Mouse (Mus musculus): Measurements from ENCODE around the gene Tmub2.
"Not testable (repeated sequence)": the region's sequence is repeated elsewhere in the genome, so short reads cannot be mapped to it uniquely, and the experiment has no call there.

Tmub2 gene

GRCm38 (mm10) chr11:102277754-102278153, 7.0 kb upstream of the Tmub2 start:
- DNase-seq (ENCODE audit: low spot score in 2 of 2), result no peak

GRCm38 (mm10) chr11:102279595-102279994, 5.1 kb upstream of the Tmub2 start:
- DNase-seq (ENCODE audit: low spot score in 2 of 2), result no peak

- DNase-seq (ENCODE audit: low spot score in 2 of 2), result not testable (repeated sequence)
Measured at GRCm38 (mm10) chr11:102280267-102280666, 4.5 kb upstream of the Tmub2 start.

GRCm38 (mm10) chr11:102283922-102284321, 809 bp upstream of the Tmub2 start:
- no peak for DNase-seq (ENCODE audit: low spot score in 2 of 2)

GRCm38 (mm10) chr11:102285095-102285834, 534 bp downstream of the Tmub2 start:
- no peak for DNase-seq (ENCODE audit: low spot score in 2 of 2)

- DNase-seq (ENCODE audit: low spot score in 2 of 2), result no peak
Measured at GRCm38 (mm10) chr11:102287485-102287884, 2.8 kb downstream of the Tmub2 start.

GRCm38 (mm10) chr11:102288027-102288804, 3.5 kb downstream of the Tmub2 start:
- DNase-seq (ENCODE audit: low spot score in 2 of 2), result no peak

- DNase-seq (ENCODE audit: low spot score in 2 of 2), result no peak
Measured at GRCm38 (mm10) chr11:102288913-102289312, 4.2 kb downstream of the Tmub2 start.

- no peak for DNase-seq (ENCODE audit: low spot score in 2 of 2)
Measured at GRCm38 (mm10) chr11:102289511-102290100, 4.9 kb downstream of the Tmub2 start.

GRCm38 (mm10) chr11:102290141-102290540, 5.4 kb downstream of the Tmub2 start:
- DNase-seq (ENCODE audit: low spot score in 2 of 2), result no peak

GRCm38 (mm10) chr11:102291051-102291535, 6.4 kb downstream of the Tmub2 start:
- DNase-seq (ENCODE audit: low spot score in 2 of 2), result no peak

- DNase-seq (ENCODE audit: low spot score in 2 of 2), result no peak
Measured at GRCm38 (mm10) chr11:102293971-102294370, 9.2 kb downstream of the Tmub2 start.

- no peak for DNase-seq (ENCODE audit: low spot score in 2 of 2)
Measured at GRCm38 (mm10) chr11:102294416-102294815, 9.7 kb downstream of the Tmub2 start.

GRCm38 (mm10) chr11:102294887-102295597, 10.3 kb downstream of the Tmub2 start:
- DNase-seq (ENCODE audit: low spot score in 2 of 2), result peak; percentile 44 to 47

GRCm38 (mm10) chr11:102295598-102296471, 11.1 kb downstream of the Tmub2 start:
- no peak for DNase-seq (ENCODE audit: low spot score in 2 of 2)

- peak; percentile 98 for DNase-seq (ENCODE audit: low spot score in 2 of 2)
Measured at GRCm38 (mm10) chr11:102296491-102297472, 12.1 kb downstream of the Tmub2 start, which contains the start of gene Atxn7l3. Atxn7l3 (minus strand) TSS chr11:102296631.

- DNase-seq (ENCODE audit: low spot score in 2 of 2), result no peak
Measured at GRCm38 (mm10) chr11:102297577-102298556, 13.1 kb downstream of the Tmub2 start.

- peak in 1 of 2 experiments; percentile 46 for DNase-seq (ENCODE audit: low spot score in 2 of 2)
Measured at GRCm38 (mm10) chr11:102299839-102300238, 15.1 kb downstream of the Tmub2 start.
